15 mouse cellular contexts compared by ENCODE assay signal in genomic region chrX:48311727-48312126, GRCm38 (mm10).
"Had no signal": no experiment of that assay in that cellular context is flagged by ENCODE, and none has a peak within 500 bp of the region (broad histone marks: within the 10 kb centered on the region; RNA-seq: fewer than 3 reads in every experiment).

No protein-coding gene starts in this region.

- DNase-seq: kidney, adult 2 months; kidney, postnatal 14 days; left cerebral cortex, postnatal 4 days; lung, adult 18-20 months; lung, postnatal 36 days; spleen, adult 18-20 months; thymus, adult 2 months; thymus, postnatal 25 days had no signal

- H3K36me3 ChIP-seq: kidney, embryonic 15.5 days; limb, embryonic 13.5 days; midbrain, embryonic 15.5 days; neural tube, embryonic 12.5 days; stomach, embryonic 15.5 days had no signal

- H3K27ac ChIP-seq: layer of hippocampus, adult 2 months; limb, embryonic 13.5 days; midbrain, embryonic 15.5 days; neural tube, embryonic 12.5 days; stomach, embryonic 15.5 days had no signal

- H3K27me3 ChIP-seq: midbrain, embryonic 15.5 days; neural tube, embryonic 12.5 days; stomach, embryonic 15.5 days had no signal

- H3K9ac ChIP-seq: kidney, embryonic 15.5 days; limb, embryonic 13.5 days; midbrain, embryonic 15.5 days; neural tube, embryonic 12.5 days; stomach, embryonic 15.5 days had no signal

- H3K4me3 ChIP-seq: layer of hippocampus, adult 2 months; neural tube, embryonic 12.5 days had no signal

- H3K4me1 ChIP-seq: neural tube, embryonic 12.5 days; stomach, embryonic 15.5 days had no signal

- ATAC-seq: intestine, embryonic 16.5 days; midbrain, embryonic 15.5 days had no signal

- H3K9me3 ChIP-seq: kidney, embryonic 15.5 days; limb, embryonic 13.5 days; midbrain, embryonic 15.5 days; neural tube, embryonic 12.5 days; stomach, embryonic 15.5 days had no signal
